Mouse (Mus musculus): ENCODE measurements around the gene Kif1a.
A peak's percentile ranks its signal among the peaks of the same experiment; 100 is the strongest.

Gene Kif1a

DNA sequence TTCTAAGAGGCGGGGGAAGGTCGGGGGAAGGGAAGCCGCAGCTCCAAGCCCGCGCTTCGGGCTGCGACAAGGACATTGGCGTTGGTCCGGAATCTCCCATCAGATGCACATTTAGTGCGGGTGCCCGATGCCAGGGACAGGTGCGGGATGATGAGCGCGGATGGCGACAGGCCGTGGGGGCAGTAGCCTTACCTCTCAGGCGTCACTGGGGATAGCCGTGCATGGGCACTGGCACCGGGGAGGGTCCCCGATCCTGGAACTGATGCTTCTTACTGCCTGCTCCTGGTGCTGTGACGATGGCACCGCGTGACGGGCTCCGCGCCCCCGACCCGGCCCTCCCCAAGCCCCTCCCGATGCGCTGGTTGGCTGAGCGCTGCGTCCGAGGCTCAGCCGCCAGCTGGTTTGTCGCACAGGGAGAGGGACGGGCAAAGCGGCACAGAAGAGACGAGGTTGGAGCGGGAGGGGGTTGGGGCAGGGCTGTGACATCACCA lies at the start of gene Kif1a:
Gene Kif1a, minus strand, starts transcription at position 381 of the 491 bp plus-strand sequence.
- no peak for DNase-seq

DNA sequence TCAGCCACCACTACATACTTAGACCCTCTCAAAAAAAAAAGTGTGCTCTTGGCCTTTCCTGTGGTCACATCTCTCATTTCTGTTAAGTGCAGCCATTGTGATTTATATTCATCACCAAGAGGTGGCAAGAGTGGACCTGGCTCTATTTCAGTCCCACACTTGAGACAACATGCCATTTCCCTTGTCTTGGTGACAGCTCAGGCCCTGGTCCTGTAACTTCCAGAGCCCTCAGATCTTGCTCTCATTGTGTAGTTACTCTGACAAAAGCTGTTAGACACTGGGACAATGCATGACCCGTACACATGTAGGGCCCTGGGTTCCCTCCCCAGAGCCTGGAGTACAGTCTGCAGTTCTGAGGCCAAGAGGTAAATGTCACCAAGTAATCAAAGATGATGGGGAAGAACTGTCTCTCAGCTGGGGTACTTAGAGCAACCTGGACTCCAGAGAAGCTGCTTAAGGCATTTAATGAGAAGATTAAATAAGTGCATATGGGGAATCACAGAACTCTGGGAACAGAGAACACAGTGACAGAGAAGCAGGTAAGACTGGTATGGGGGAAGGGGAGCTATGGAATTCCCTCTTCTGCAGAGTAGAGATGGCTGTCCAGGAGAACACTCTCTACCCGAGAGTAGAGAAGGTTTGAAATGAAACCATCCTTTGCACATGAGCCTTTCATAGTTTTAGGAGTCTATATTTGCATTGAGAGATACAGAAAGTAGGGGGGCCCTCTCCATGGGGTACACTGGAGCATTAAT lies 49.3 kb upstream of the Kif1a start:
- DNase-seq = peak in 1 of 2 experiments; percentile 60

GRCm38 (mm10) chr1:93144176-93144575 lies 42.4 kb upstream of the Kif1a start:
- no peak for DNase-seq

GRCm38 (mm10) chr1:93142871-93143270 lies 41.1 kb upstream of the Kif1a start:
- no peak for DNase-seq

- no peak for DNase-seq
Observed at GRCm38 (mm10) chr1:93139713-93140112, 38.0 kb upstream of the Kif1a start.

- no peak for DNase-seq
Observed at GRCm38 (mm10) chr1:93138534-93138933, 36.8 kb upstream of the Kif1a start.

- DNase-seq = no peak
Observed at GRCm38 (mm10) chr1:93135036-93135526, 33.3 kb upstream of the Kif1a start, which contains the start of gene Agxt. Gene Agxt, plus strand, starts transcription at chr1:93135240.

- DNase-seq = peak; percentile 81 to 87
Observed at GRCm38 (mm10) chr1:93132676-93133075, 30.9 kb upstream of the Kif1a start.

DNA sequence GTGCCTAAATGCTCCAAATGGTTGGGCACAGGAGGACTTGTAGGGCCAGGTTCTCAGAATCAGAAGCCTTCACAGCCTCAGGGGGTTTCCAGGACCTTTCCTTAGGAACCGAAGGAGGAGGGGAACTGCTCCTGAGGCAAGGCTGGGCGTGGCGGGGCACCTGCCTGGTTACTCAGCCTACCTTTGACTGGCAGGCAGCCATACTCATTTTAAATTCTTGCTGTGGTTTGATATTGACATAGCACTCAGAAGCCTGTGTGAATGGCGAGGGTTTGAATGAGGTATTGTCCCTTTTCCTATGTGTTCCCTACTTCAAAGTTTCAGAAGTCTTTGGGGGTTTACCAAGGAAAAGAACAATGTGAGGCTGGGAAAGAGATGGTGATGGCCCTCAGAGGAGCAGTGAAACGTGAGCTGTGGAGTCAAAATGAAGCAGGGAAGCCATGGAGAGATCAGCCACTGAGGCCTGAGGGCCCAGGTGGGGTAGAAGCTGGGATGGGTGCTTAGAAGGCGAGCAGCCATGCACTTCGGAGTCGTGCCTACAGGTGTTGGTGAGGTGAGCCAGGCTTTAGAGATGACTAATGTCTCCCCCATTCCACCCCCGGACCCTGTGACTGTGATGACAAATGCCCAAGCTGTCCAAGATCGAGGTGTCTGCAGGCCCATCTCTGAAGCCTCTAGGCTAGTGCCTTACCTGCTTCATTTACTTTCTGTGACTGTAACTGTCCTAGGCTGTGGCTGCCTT lies 28.7 kb upstream of the Kif1a start:
- DNase-seq = peak; percentile 74 to 88

DNA sequence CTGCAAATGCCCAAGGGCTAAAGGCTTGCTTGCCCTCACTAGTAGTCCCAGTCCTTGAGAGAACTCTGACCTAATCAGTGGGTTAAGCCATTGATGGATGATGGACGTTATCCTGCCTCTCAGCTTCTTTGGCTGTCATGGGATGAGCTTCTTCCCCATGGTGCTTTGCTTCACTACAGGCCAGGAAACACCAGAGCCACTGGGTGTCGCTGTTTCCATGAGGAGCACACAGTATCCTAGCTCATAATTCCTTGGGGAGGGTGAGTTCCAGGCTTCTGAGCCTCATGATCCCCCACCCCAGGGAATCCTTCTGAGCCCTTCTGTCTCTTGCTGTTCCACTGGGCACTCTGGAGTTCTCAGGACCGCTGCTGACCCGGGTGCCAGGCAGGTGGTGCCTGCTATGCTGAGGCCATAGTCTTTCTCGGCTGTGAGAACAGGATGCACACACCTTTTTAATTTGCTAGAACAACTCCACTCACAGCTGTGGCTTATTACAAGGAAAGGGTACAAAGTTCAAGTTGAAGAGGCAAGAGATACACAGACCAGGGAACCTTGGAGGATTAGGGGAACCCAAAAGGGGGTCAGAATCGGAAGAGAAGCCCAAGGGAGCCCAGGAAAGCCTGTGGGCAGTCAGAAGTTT lies 27.1 kb upstream of the Kif1a start:
- peak; percentile 57 to 70 for DNase-seq

- no peak for DNase-seq
Observed at GRCm38 (mm10) chr1:93128209-93128608, 26.5 kb upstream of the Kif1a start.

- DNase-seq = no peak
Observed at GRCm38 (mm10) chr1:93125256-93125655, 23.5 kb upstream of the Kif1a start.

DNA sequence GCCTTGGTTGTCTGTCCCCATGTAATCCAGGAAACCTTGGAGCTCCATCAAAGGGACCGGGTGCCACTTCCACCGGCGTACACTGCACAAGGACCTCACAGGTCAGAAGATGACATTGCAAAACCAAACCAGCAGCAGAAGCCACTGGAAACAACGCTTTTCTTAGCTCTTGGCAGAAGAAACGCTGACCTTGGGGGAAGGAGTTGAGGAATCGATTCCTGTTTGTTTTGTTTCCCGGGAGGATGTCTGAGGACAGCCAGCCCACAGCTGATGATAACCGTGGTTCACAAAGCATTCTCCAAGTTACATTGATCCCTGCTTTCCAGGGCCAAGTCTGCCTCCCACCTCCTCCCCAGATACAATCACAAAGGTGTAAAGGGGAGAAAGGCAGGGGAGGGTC lies 22.3 kb upstream of the Kif1a start:
- no peak for DNase-seq

DNA sequence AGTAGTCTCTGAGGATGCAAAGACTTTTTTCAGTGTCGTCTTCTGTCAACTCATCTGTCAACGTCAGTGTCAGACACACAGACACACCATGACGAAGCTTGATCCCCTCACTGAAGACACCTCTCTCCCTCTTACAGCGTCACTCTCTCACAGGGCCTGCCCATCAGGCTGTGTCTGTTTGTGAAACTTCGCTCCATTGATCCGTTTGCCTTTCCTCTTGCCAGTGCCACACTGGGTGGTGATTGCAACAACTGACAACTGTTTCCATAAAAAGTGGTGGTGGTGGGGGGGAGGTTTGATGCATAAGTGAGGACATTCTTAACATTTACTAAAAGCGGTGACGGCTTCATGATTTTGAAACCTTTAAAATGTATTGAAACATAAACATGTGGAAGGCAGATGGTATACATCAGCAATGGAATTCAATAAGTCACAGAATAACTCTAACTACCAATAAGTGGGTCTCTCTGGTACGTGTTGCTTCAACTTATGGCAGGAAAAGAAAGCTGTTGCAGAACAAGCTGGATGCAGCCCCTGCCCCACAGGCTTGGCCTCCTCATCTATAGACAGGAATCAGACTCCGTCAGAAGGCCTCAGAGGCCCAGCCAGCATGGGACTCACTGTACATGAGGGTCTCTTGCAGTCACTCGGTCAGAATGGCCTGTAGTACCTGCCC lies 21.6 kb upstream of the Kif1a start:
- no peak for DNase-seq

- no peak for DNase-seq
Observed at GRCm38 (mm10) chr1:93118816-93119215, 17.1 kb upstream of the Kif1a start.

- no peak for DNase-seq
Observed at GRCm38 (mm10) chr1:93115471-93115870, 13.7 kb upstream of the Kif1a start.

- peak; percentile 74 to 84 for DNase-seq
Observed at GRCm38 (mm10) chr1:93114713-93115463, 13.1 kb upstream of the Kif1a start.

GRCm38 (mm10) chr1:93102700-93103099 lies 949 bp upstream of the Kif1a start:
- no peak for DNase-seq

DNA sequence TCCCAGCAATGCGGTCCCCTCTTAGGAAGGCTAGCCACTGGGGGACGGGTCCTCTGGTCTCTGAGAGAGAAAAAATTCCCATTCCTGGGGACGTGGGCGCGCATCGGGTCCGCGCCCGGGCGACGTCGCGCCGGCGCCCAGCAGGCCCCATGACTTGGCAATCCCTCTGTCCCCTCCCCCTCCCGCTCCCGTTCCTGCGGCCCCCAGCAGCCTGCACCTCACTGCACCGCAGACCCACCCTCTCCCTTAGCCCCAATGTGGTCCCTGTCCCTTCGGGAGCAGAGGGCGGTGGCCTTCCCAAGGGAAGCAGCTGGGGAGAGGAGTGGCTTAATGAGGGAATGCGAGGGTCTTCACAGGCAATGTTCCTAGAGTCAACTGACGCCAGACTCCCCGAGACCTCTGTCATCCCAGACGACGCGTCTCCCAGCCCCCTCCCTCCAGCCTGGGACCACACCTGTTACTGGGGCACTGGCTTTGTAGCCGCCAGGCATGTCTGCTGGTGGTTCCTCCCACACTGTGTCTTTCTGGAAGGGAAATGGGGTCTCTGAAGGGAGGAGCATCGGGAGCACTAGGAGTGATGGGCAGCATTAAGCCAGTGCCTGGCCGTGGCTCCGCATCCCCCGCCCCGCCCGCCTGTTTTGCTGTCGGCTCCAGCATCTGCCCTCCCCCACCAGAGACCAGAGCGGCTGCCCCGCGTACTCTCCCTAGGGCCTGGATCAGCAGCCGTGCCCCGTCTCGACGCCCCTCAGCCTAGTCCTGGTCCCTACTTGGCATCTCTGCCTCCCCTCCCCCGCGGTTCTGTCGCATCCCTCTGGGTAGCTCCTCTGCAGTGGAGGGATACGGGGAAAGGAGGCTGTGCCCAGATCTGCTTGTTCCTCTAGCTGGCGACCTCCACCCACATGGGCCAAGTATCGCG lies 917 bp downstream of the Kif1a start:
- DNase-seq = no peak

DNA sequence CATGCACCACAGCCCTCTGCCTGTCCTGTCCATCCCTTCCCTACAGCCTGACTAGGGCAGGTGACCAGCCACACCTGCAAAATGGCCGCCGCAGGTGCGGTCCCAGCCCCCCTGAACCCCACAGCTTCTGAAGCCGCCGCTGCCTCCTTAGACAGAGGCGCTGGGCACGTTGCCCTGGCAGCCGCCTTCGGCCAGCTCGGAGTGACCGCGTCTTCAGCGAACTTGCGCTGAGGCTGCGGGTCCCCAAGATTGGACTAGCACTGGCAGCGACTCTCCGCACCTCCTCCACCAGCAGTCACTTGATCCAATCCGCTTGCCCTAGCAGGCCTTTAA lies 1.5 kb downstream of the Kif1a start:
- DNase-seq = no peak

DNA sequence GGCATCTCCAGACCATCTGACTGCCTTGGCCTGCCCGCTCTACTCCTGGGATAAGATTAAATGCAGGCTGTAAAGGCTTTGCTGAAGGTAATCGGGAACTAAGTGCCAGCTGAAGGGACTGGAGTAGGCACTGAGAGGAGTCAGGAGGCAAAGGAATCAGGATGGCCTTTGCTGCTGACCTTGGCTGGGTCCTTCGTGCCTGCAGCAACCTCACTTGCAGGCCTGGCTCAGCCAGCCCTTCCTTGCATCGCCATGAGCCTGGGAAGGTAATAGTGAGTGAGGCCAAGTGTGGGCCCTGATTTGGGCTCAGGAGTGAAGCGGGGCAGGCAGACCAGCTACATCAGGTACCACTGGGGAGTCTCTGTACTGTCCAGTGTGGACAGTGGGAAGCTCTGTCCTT lies 2.8 kb downstream of the Kif1a start:
- DNase-seq = no peak
